Mouse (Mus musculus): Measurements from ENCODE around the gene Sema6c. TPM values are rescaled to one million over a fixed set of nuclear protein-coding genes. Genes with fewer than 3 reads are reported as not detected.

Sema6c gene
- polyA plus RNA-seq, 1 experiment from 2014 or later: 1.3 TPM

DNA sequence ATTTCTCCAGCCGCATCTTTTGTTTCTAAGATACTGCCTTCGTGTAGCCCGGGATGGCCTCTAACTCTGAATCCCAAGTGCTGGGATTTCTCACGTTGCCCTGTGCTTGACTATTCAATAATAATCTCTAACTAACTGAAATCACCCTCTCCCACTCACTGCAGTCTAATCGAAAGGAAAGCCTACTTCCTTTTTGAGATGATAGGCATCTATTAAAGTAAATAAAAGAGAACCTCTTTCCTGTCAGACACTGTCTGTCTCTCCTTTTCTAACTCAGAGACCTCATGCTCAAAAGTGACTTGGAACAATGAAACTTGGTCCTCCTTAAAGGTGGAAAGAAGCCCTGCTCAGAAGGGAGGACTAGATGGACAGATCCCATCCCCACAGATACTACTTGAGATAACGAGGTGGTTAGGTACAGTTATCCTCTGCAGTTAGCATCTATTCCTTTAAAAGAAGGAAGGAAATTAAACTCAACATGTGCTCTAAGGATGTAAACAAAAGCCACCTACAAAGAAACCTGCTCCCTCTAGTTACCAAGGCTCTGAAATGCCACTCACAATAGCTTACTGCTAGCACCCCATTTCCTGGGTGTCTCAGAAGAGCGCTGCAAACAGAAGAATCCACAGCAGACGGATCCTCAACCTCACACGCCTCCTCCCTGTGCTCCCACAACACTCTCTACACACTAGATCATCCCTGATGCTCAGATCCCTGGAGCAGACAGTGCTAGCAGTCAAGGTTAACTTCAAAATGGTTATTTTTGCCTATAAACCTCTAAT, 24.7 kb downstream of the Sema6c start:
- no peak for DNase-seq (ENCODE audit: low spot score)
- Histone ChIP-seq H3K9ac (replicated peaks; ENCODE audit: low read depth) (no peak overlapping the region), H3K36me3 (ENCODE audit: insufficient read depth, low read length) (peaks cover 26% of the 10 kb centered on the region), H3K4me2 (replicated peaks; ENCODE audit: low read depth, low read length) (no peak overlapping the region), H3K9me3 (ENCODE audit: low read length) (no peaks in the 10 kb centered on the region), H3K27me3 (replicated peaks; ENCODE audit: insufficient read depth, low read length) (no peaks in the 10 kb centered on the region), H3K4me1 (ENCODE audit: insufficient read depth, low read depth, low read length) (no peaks in the 10 kb centered on the region), H3K4me3 (ENCODE audit: low read depth, low read length) (no peak overlapping the region), H3K27ac (ENCODE audit: low read length) (no peak overlapping the region)
- WGBS: 72% methylated on average over 9 of the region's 9 CpGs
- no peak for ATAC-seq
- TF ChIP-seq CTCF (IDR thresholded peaks at IDR 0.05) (no peak), EP300 (IDR thresholded peaks at IDR 0.05) (no peak)

DNA sequence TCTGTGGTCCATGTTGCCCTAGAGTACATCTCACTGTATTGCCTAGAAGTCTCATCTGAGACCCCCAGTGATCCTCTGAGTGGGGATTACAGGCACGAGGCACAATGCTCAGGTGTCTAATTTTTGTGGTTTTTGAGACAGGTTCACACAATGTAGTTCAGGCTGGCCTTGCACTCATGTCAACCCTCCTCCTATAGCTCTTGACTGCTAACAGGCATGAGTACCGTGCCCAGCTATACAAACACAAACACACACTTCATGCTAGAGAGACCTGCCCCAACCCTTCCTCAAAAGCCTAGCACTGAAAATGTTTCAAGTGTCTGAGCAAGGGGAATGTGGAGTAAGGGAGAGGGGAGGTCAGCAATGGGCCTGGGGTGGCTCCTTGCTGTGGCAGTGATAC, 25.8 kb downstream of the Sema6c start:
- TF ChIP-seq EP300 (IDR thresholded peaks at IDR 0.05): no peak
- H3K9ac ChIP-seq (replicated peaks; ENCODE audit: low read depth): no peak overlapping the region
- no peaks in the 10 kb centered on the region for H3K27me3 ChIP-seq (replicated peaks; ENCODE audit: insufficient read depth, low read length)
- no peaks in the 10 kb centered on the region for H3K9me3 ChIP-seq (ENCODE audit: low read length)
- H3K36me3 ChIP-seq (ENCODE audit: insufficient read depth, low read length): peaks cover 29% of the 10 kb centered on the region
- H3K4me3 ChIP-seq (ENCODE audit: low read depth, low read length): no peak overlapping the region
- no peaks in the 10 kb centered on the region for H3K4me1 ChIP-seq (ENCODE audit: insufficient read depth, low read depth, low read length)
- peak overlapping the region; percentile 14; the same call in 1 of the 2 replicates for H3K27ac ChIP-seq (ENCODE audit: low read length)
- 58% methylated on average over 2 of the region's 2 CpGs for WGBS
- peak; percentile 68 for DNase-seq (ENCODE audit: low spot score)
- peak; percentile 93 for ATAC-seq
- H3K4me2 ChIP-seq (replicated peaks; ENCODE audit: low read depth, low read length): no peak overlapping the region

- no peak overlapping the region for H3K4me2 ChIP-seq (replicated peaks; ENCODE audit: low read depth, low read length)
- no peaks in the 10 kb centered on the region for H3K9me3 ChIP-seq (ENCODE audit: low read length)
- no peak for TF ChIP-seq CTCF (IDR thresholded peaks at IDR 0.05)
- TF ChIP-seq EP300 (IDR thresholded peaks at IDR 0.05): no peak
- no peak for ATAC-seq
- H3K4me1 ChIP-seq (ENCODE audit: insufficient read depth, low read depth, low read length): no peaks in the 10 kb centered on the region
- H3K36me3 ChIP-seq (ENCODE audit: insufficient read depth, low read length): peaks cover 29% of the 10 kb centered on the region
- 70% methylated on average over 6 of the region's 6 CpGs for WGBS
- no peak for DNase-seq (ENCODE audit: low spot score)
- H3K27ac ChIP-seq (ENCODE audit: low read length): no peak overlapping the region
- H3K4me3 ChIP-seq (ENCODE audit: low read depth, low read length): no peak overlapping the region
- no peak overlapping the region for H3K9ac ChIP-seq (replicated peaks; ENCODE audit: low read depth)
- no peaks in the 10 kb centered on the region for H3K27me3 ChIP-seq (replicated peaks; ENCODE audit: insufficient read depth, low read length)
Measured at GRCm38 (mm10) chr3:95186888-95187287, 26.6 kb downstream of the Sema6c start.

DNA sequence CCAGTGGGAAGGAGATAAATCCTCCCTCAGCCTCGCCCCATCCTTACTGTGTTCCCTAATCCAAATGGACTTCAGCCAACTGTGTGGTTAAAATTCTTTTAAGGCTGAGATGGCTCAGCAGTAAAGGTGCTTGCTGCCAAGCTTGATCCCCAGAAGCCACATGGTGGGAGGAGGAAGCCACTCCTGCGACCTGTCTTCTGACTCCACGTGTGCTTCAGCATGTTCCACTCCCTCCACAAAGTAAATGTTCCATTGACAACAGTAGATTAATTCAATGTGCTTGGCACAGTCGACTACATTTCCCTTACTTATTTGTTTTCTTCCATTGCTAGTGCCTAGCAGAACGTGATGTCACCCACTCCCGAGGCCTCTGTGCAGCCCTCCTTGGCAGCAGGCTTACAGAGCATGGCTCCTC, 34.5 kb downstream of the Sema6c start:
- Histone ChIP-seq H3K27me3 (replicated peaks; ENCODE audit: insufficient read depth, low read length) (no peaks in the 10 kb centered on the region), H3K27ac (ENCODE audit: low read length) (no peak overlapping the region), H3K4me3 (ENCODE audit: low read depth, low read length) (no peak overlapping the region), H3K4me1 (ENCODE audit: insufficient read depth, low read depth, low read length) (no peaks in the 10 kb centered on the region), H3K9ac (replicated peaks; ENCODE audit: low read depth) (no peak overlapping the region), H3K36me3 (ENCODE audit: insufficient read depth, low read length) (peaks cover 28% of the 10 kb centered on the region), H3K4me2 (replicated peaks; ENCODE audit: low read depth, low read length) (no peak overlapping the region), H3K9me3 (ENCODE audit: low read length) (no peaks in the 10 kb centered on the region)
- TF ChIP-seq EP300 (IDR thresholded peaks at IDR 0.05): no peak
- no peak for TF ChIP-seq CTCF (IDR thresholded peaks at IDR 0.05)
- 77% methylated on average over 6 of the region's 6 CpGs for WGBS
- DNase-seq (ENCODE audit: low spot score): no peak
- ATAC-seq: no peak

DNA sequence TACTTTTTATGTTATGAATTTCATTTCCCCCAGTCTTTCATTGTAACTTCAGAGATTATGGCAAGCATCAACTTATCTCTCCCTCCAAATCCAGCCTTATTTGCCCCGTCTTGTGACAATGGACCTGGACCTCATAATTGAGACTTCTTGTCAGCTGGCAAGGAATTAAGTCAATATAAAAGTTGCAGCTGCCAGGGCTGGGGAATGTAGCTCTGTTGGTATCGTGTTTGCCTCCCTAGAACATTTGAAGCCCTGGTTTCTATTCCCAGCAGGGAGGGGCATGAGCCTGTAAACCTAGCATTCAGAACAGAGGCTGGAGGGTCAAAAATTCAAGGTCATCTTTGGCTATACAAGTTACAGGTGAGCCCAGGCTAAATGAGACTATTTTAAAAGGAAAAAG, 35.5 kb downstream of the Sema6c start:
- no peak overlapping the region for H3K4me3 ChIP-seq (ENCODE audit: low read depth, low read length)
- ATAC-seq (no peak), DNase-seq (ENCODE audit: low spot score) (no peak)
- no peak overlapping the region for H3K9ac ChIP-seq (replicated peaks; ENCODE audit: low read depth)
- no peak overlapping the region for H3K27ac ChIP-seq (ENCODE audit: low read length)
- WGBS: 86% methylated on average over 2 of the region's 2 CpGs
- no peak for TF ChIP-seq EP300 (IDR thresholded peaks at IDR 0.05)
- no peak for TF ChIP-seq CTCF (IDR thresholded peaks at IDR 0.05)
- no peaks in the 10 kb centered on the region for H3K27me3 ChIP-seq (replicated peaks; ENCODE audit: insufficient read depth, low read length)
- H3K9me3 ChIP-seq (ENCODE audit: low read length): no peaks in the 10 kb centered on the region
- no peaks in the 10 kb centered on the region for H3K4me1 ChIP-seq (ENCODE audit: insufficient read depth, low read depth, low read length)
- H3K36me3 ChIP-seq (ENCODE audit: insufficient read depth, low read length): peaks cover 32% of the 10 kb centered on the region
- no peak overlapping the region for H3K4me2 ChIP-seq (replicated peaks; ENCODE audit: low read depth, low read length)

GRCm38 (mm10) chr3:95199101-95199500, 38.8 kb downstream of the Sema6c start:
- peaks cover 56% of the 10 kb centered on the region for H3K36me3 ChIP-seq (ENCODE audit: insufficient read depth, low read length)

More at GRCm38 (mm10) chr3:95199101-95199500, 38.8 kb downstream of the Sema6c start:
- TF ChIP-seq CTCF (IDR thresholded peaks at IDR 0.05) (no peak), EP300 (IDR thresholded peaks at IDR 0.05) (no peak)
- no peak for ATAC-seq
- no peak overlapping the region for H3K4me2 ChIP-seq (replicated peaks; ENCODE audit: low read depth, low read length)
- no peaks in the 10 kb centered on the region for H3K4me1 ChIP-seq (ENCODE audit: insufficient read depth, low read depth, low read length)
- H3K9me3 ChIP-seq (ENCODE audit: low read length): no peaks in the 10 kb centered on the region
- DNase-seq (ENCODE audit: low spot score): no peak
- H3K27ac ChIP-seq (ENCODE audit: low read length): no peak overlapping the region
- no peak overlapping the region for H3K9ac ChIP-seq (replicated peaks; ENCODE audit: low read depth)
- H3K27me3 ChIP-seq (replicated peaks; ENCODE audit: insufficient read depth, low read length): no peaks in the 10 kb centered on the region
- H3K4me3 ChIP-seq (ENCODE audit: low read depth, low read length): no peak overlapping the region
- 71% methylated on average over 1 of the region's 1 CpGs for WGBS
